Mouse (Mus musculus) heart, adult 2 months (tissue): ENCODE results near the gene Gm13101. TPM values are rescaled to one million over a fixed set of nuclear protein-coding genes. Genes with fewer than 3 reads are reported as not detected.
"Not testable (repeated sequence)": the region's sequence is repeated elsewhere in the genome, so short reads cannot be mapped to it uniquely, and the experiment has no call there.

ENCODE experiments used
- DNase-seq, 2 experiments: peaks; one replicate each; pipeline ENCODE4 v3.0.0; 2021
- H3K27ac ChIP-seq: fragments of 200-600 bp; 2 replicates; pipeline ENCODE4 v1.8.1; 2022
- H3K27me3 ChIP-seq: fragments of 200-500 bp; 2 replicates; pipeline ENCODE4 v1.6.1; 2012; ENCODE audit warnings: mild to moderate bottlenecking, low read length, inconsistent platforms, mixed read lengths; ENCODE audit not compliant: control insufficient read depth, insufficient read depth
- H3K36me3 ChIP-seq: fragments of 200-500 bp; 2 replicates; pipeline ENCODE4 v1.6.1; 2012; ENCODE audit warnings: low read length, inconsistent platforms; ENCODE audit not compliant: control insufficient read depth, insufficient read depth
- H3K4me1 ChIP-seq: fragments of 200-500 bp; 2 replicates; pipeline ENCODE4 v1.6.1; 2011; ENCODE audit warnings: low read length; ENCODE audit not compliant: control insufficient read depth, insufficient read depth
- H3K4me3 ChIP-seq: fragments of 200-600 bp; 2 replicates; pipeline ENCODE4 v1.8.1; 2022
- H3K79me2 ChIP-seq: fragments of 200-500 bp; replicated peaks from 2 replicates; pipeline ENCODE4 v1.6.1; 2012; ENCODE audit warnings: mild to moderate bottlenecking, inconsistent platforms, low read length, moderate library complexity, mixed read lengths; ENCODE audit not compliant: control insufficient read depth, insufficient read depth
- H3K9ac ChIP-seq: fragments of 200-500 bp; 2 replicates; pipeline ENCODE4 v1.6.1; 2012; ENCODE audit warnings: low read depth, mild to moderate bottlenecking, control low read depth, inconsistent platforms, low read length, mixed read lengths
- WGBS: fragments of 180-500 bp; shearing (Covaris S2); methylation state at CpG from one replicate; pipeline ENCODE4 v1.1.7; 2018; 5-methylcytosine and 5-hydroxymethylcytosine counted together
- intact Hi-C: fragments of 180-260 bp; cut with DNase I; formaldehyde crosslinking; loops from one replicate; pipeline ENCODE4 v1.15.1; 2025
- long read RNA-seq: library from polyadenylated mRNA; stranded (forward); transcript quantifications from one replicate; pipeline ENCODE4 v2.0.0, GENCODE M21; 2021
- polyA plus RNA-seq: library from polyadenylated mRNA; depleted of rRNA; stranded (reverse); fragments of >200 nt; gene quantifications from 2 replicates; pipeline ENCODE4 v1.2.3, GENCODE M21; 2012; rRNA removed
- total RNA-seq, 2 experiments: library from RNA; stranded (reverse); gene quantifications; 2 replicates each; pipeline ENCODE4 v1.2.3; 2021

The Gm13101 gene
- not detected for total RNA-seq
- not detected in 2 replicates for polyA plus RNA-seq
- long read RNA-seq: 0 reads

DNA sequence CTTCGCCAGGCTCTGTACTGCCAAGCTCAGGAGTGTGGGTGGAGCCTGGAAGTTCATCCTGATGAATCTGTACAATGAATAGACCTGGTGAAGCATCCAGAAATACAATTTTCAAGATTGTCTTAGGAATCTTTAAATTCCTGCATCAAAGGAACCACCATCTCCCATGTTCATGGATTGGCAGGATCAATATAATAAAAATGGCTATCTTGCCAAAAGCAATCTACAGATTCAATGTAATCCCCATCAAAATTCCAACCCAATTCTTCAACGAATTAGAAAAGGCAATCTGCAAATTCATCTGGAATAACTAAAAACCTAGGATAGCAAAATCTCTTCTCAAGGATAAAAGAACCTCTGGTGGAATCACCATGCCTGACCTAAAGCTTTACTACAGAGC, at the start of gene Gm13101:
TSS of gene Gm13101 (minus strand) at position 101 of the 400 bp plus-strand sequence.
- not testable (repeated sequence) for H3K4me1 ChIP-seq, H3K36me3 ChIP-seq

DNA sequence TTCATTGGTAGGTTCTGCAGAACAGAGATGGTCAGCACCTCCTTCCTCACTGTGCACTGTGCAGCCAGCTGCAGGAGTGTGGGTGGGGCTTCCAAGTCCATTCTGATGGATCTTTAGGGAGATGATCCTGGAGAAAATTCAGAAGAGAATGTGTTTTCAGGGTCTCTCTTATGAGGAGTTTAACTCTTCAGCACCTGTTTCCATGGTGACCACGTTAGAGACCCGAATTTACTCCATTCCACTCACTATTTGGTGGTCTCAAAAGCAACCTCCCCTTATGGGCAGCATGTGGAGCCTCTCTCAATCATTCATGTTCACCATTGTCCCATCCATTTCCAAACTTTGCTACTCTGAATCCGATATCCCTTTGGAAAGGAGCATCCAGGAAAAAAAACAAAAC, 27.5 kb upstream of the Gm13101 start, which contains the start of gene Pramef17:
TSS of gene Pramef17 (minus strand) at position 101 of the 400 bp plus-strand sequence.
- H3K79me2 ChIP-seq, H3K36me3 ChIP-seq, H3K4me3 ChIP-seq, DNase-seq, H3K27me3 ChIP-seq, intact Hi-C loops, H3K4me1 ChIP-seq, H3K27ac ChIP-seq, H3K9ac ChIP-seq: not testable (repeated sequence)
- WGBS: 35% methylated on average over 3 of the region's 3 CpGs

More for the DNA sequence above, at the start of gene Gm13101:
- H3K79me2 ChIP-seq, H3K27ac ChIP-seq, intact Hi-C loops, DNase-seq, H3K27me3 ChIP-seq, H3K4me3 ChIP-seq, H3K9ac ChIP-seq: not testable (repeated sequence)
- WGBS: 41% methylated on average over 2 of the region's 2 CpGs

DNA sequence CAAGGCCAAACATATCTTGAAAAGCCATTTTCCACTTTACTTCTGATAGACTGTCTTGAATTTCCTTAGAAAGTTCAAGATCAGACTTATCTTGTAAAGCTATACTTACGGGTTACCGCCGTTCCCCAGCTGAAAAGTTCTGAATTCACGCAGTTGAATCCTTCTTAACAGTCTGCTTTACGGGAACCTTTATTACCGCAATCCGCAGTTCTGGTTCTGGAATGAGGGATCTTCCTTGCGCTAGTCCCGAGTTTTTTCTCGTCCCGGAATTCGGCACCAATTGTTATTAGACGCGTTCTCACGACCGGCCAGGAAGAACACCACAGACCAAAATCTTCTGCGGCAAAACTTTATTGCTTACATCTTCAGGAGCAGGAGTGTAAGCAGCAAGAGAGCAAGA, 21.4 kb upstream of the Gm13101 start:
- WGBS: 95% methylated on average over 17 of the region's 17 CpGs

DNA sequence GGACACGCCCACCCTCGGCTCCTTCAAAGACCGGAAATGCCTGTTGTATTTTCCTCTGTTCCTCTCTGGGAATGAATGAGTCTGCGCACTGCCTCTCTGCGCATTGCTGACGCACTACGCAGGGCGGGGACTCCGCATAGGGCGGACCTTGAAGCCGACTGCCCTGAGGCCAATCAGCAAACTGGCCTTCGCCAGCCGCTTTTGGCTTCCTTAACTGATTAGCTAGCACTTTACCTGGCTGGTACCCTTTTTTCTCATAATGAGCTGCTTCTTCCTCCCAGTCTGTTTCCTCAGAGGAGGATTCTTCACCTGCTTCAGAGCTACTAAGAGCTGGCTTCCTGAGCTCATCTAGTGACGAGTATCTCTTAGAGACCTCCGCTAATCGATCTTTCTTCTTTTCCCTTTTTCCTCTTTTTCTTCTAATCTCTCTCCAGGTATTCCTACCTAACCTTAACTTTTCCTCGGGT, 20.8 kb upstream of the Gm13101 start:
- 85% methylated on average over 13 of the region's 17 CpGs for WGBS
- H3K4me3 ChIP-seq, intact Hi-C loops, H3K79me2 ChIP-seq, H3K27me3 ChIP-seq, H3K36me3 ChIP-seq, H3K27ac ChIP-seq, H3K4me1 ChIP-seq, H3K9ac ChIP-seq: not testable (repeated sequence)
- DNase-seq: peak; percentile 40 to 54

More for the DNA sequence above, 21.4 kb upstream of the Gm13101 start:
- peak; percentile 51 to 59 for DNase-seq
- H3K4me3 ChIP-seq, H3K27ac ChIP-seq, H3K4me1 ChIP-seq, H3K79me2 ChIP-seq, intact Hi-C loops, H3K36me3 ChIP-seq, H3K9ac ChIP-seq, H3K27me3 ChIP-seq: not testable (repeated sequence)

DNA sequence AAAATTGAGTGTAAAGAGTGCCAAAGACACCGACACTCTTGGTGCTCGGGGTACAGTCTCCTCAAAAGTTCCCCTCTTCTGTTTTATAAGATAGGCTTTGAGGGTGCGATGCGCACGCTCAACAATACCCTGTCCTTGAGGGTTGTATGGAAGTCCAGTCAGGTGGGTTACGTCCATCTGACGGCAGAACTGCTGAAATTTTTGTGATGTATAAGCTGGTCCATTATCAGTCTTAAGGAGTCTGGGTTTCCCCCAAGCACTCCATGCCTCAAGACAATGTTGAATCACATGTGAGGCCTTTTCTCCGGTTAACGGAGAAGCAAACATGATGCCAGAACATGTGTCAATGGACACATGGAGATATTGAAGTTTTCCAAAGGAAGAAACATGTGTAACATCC, 19.0 kb upstream of the Gm13101 start:
- H3K27ac ChIP-seq, H3K79me2 ChIP-seq, H3K27me3 ChIP-seq, H3K36me3 ChIP-seq, H3K4me1 ChIP-seq, H3K9ac ChIP-seq, H3K4me3 ChIP-seq, intact Hi-C loops: not testable (repeated sequence)
- 92% methylated on average over 4 of the region's 9 CpGs for WGBS
- DNase-seq: peak; percentile 27 to 33

DNA sequence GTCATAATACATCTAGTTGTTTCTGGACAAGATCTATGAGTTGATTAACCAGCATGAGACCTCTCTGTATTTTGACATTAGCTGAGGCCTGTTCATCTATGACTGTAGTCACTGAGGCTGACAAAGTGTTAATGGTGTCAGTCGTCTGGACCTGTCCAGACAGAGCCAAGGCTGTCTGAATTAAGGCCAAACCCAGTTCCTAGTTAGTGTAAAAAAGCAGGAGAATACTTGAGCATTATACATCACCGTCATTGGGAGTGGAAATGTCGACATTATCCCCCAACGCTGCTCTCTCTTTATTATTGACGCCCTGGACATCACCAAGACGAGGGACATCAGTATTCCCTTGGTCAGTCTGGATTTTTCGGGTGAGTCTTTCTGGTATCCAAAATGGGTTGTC, 18.4 kb upstream of the Gm13101 start:
- H3K27ac ChIP-seq, H3K4me1 ChIP-seq, H3K27me3 ChIP-seq, intact Hi-C loops, H3K4me3 ChIP-seq, H3K36me3 ChIP-seq, H3K79me2 ChIP-seq, H3K9ac ChIP-seq: not testable (repeated sequence)
- WGBS: no CpG with 5 or more reads among the region's 7 CpGs
- peak; percentile 14 to 26 for DNase-seq

DNA sequence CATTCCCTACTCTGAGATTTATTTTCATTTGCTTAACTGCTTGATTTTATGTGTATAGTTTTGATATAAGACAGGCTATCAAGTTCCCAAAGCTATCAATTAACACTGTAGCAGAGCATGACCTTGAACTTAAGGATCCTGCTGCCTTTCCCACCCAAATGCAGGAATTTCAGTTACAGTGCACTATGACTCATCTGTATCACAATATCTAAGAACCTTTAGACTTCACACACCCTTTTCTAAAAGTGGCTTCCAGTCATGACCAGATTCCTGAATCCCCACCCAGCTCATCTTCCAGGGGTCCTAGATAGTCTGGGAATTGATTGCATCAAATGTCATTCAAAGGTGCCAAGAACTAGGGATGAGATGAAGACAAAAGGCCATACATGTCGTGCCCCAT, 16.7 kb upstream of the Gm13101 start:
- DNase-seq, H3K27me3 ChIP-seq, H3K79me2 ChIP-seq, H3K9ac ChIP-seq, H3K27ac ChIP-seq, H3K4me1 ChIP-seq, intact Hi-C loops, H3K36me3 ChIP-seq, H3K4me3 ChIP-seq: not testable (repeated sequence)
- 29% methylated on average over 1 of the region's 1 CpGs for WGBS

DNA sequence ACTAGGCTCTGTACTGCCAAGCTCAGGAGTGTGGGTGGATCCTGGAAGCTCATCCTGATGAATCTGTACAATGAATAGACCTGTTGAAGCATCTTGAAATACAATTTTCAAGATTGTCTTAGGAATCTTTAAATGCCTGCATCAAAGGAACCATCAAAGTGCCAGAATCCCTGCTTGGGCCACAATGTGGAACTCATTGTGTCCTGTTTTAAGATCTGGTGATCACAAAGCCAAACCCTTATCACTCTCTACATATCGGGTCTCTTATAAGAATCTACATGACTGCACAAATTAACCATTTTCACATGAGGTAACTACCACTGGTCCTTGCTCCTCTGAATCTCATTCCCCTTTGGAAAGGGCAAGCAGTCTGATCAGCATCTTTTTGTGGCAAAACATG, 15.8 kb downstream of the Gm13101 start, which contains the start of gene Pramef25:
TSS of gene Pramef25 (minus strand) at position 101 of the 400 bp plus-strand sequence.
- H3K27me3 ChIP-seq, H3K9ac ChIP-seq, intact Hi-C loops, H3K79me2 ChIP-seq, H3K4me3 ChIP-seq, DNase-seq, H3K36me3 ChIP-seq, H3K27ac ChIP-seq, H3K4me1 ChIP-seq: not testable (repeated sequence)
- WGBS: 70% methylated on average over 1 of the region's 1 CpGs
